ENCODE assay signal across 20 mouse cellular contexts in the genomic region with DNA sequence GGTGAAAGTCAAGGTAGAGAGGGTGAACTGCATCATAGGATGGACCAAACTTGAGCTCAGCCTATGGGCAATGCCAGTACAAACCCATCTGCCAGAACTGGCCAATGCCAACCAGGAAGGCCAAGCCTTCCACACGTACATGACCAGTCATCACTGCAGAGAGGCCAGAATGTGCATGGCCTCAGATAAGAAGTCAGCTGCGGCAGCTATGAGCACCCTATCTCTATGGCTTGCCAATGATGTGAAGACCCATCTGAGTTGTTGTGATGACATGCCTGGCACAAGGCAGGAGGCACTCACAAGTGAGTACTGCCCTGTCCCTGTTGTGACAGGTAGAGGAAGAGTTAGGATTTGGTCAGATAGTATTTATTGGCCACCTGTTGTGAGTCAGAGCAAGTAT.
A peak's percentile ranks its signal among the peaks of the same experiment; 100 is the strongest.
DNase-seq lines count a peak whose midpoint lies in the region; ATAC-seq and TF ChIP-seq lines count a peak whose summit lies in the region.
"Had no signal": no experiment of that assay in that cellular context is flagged by ENCODE, and none has a peak within 500 bp of the region (broad histone marks: within the 10 kb centered on the region; RNA-seq: fewer than 3 reads in every experiment).

No protein-coding gene starts in this region.

- 11% methylated on average over 2 of the region's 2 CpGs for WGBS in liver, embryonic 14.5 days (ENCODE audit: insufficient replicate concordance)
- 92% methylated on average over 2 of the region's 2 CpGs for WGBS in hindbrain, embryonic 12.5 days

- H3K4me3 ChIP-seq in liver, embryonic 14.5 days (ENCODE audit: insufficient read depth in 1 of 2, low read depth in 2 of 2, low read length in 2 of 2): no peak overlapping the region
- no peak overlapping the region for H3K4me3 ChIP-seq in hindbrain, embryonic 12.5 days
- H3K4me3 ChIP-seq: embryonic facial prominence, embryonic 12.5 days; forebrain, embryonic 15.5 days; heart, adult 2 months; heart, embryonic 15.5 days; hindbrain, embryonic 15.5 days had no signal

- no peaks in the 10 kb centered on the region for H3K9me3 ChIP-seq in liver, embryonic 14.5 days (ENCODE audit: control insufficient read depth, low read length)
- H3K9me3 ChIP-seq in hindbrain, embryonic 12.5 days (replicated peaks): no peaks in the 10 kb centered on the region
- H3K9me3 ChIP-seq: embryonic facial prominence, embryonic 12.5 days; forebrain, embryonic 15.5 days; G1E; heart, embryonic 15.5 days; hindbrain, embryonic 15.5 days had no signal

- H3K9ac ChIP-seq in liver, embryonic 14.5 days (replicated peaks): no peak overlapping the region
- H3K9ac ChIP-seq in hindbrain, embryonic 12.5 days: no peak overlapping the region
- H3K9ac ChIP-seq: embryonic facial prominence, embryonic 12.5 days; forebrain, embryonic 15.5 days; heart, embryonic 15.5 days; hindbrain, embryonic 15.5 days had no signal

- peak; percentile 68 for ATAC-seq in liver, embryonic 14.5 days (ENCODE audit: insufficient read depth)
- ATAC-seq in megakaryocyte progenitor cell, adult 5-6 weeks (replicated peaks; ENCODE audit: poor library complexity): peak; percentile 72
- ATAC-seq in hindbrain, embryonic 12.5 days (ENCODE audit: low FRiP score): no peak
- no peak for ATAC-seq in CD4-positive, CD25-positive, alpha-beta regulatory T cell, adult 4 months
- ATAC-seq: forebrain, embryonic 15.5 days had no signal

- TF ChIP-seq CTCF in liver, embryonic 14.5 days (IDR thresholded peaks at IDR 0.05; ENCODE audit: low read depth): no peak

- peaks cover 6 to 9% of the 10 kb centered on the region in 2 experiments; a peak in 3 of 4 replicates for H3K4me1 ChIP-seq in liver, embryonic 14.5 days (replicated peaks; ENCODE audit: control insufficient read depth in 2 of 2, insufficient read depth in 2 of 2, low read length in 1 of 2)
- H3K4me1 ChIP-seq in hindbrain, embryonic 12.5 days: no peaks in the 10 kb centered on the region
- H3K4me1 ChIP-seq: embryonic facial prominence, embryonic 12.5 days; forebrain, embryonic 15.5 days; hindbrain, embryonic 15.5 days had no signal

- H3K27ac ChIP-seq in liver, embryonic 14.5 days: no peak overlapping the region
- no peak overlapping the region for H3K27ac ChIP-seq in hindbrain, embryonic 12.5 days
- H3K27ac ChIP-seq: embryonic facial prominence, embryonic 12.5 days; forebrain, embryonic 15.5 days; heart, adult 2 months; heart, embryonic 15.5 days; hindbrain, embryonic 15.5 days had no signal

- H3K4me2 ChIP-seq in liver, embryonic 14.5 days (ENCODE audit: low read depth): no peak overlapping the region
- no peak overlapping the region for H3K4me2 ChIP-seq in hindbrain, embryonic 12.5 days (replicated peaks)
- H3K4me2 ChIP-seq: embryonic facial prominence, embryonic 12.5 days; forebrain, embryonic 15.5 days; heart, embryonic 11.5 days; heart, embryonic 15.5 days; hindbrain, embryonic 15.5 days had no signal

- no peaks in the 10 kb centered on the region for H3K27me3 ChIP-seq in liver, embryonic 14.5 days (ENCODE audit: control insufficient read depth, insufficient read depth, low read length)
- H3K27me3 ChIP-seq in hindbrain, embryonic 12.5 days: no peaks in the 10 kb centered on the region
- H3K27me3 ChIP-seq: embryonic facial prominence, embryonic 12.5 days; forebrain, embryonic 15.5 days; heart, embryonic 15.5 days; hindbrain, embryonic 15.5 days had no signal

- H3K36me3 ChIP-seq in liver, embryonic 14.5 days (replicated peaks; ENCODE audit: control insufficient read depth, insufficient read depth, low read depth): no peaks in the 10 kb centered on the region
- H3K36me3 ChIP-seq in hindbrain, embryonic 12.5 days: no peaks in the 10 kb centered on the region
- H3K36me3 ChIP-seq: embryonic facial prominence, embryonic 12.5 days; forebrain, embryonic 15.5 days; G1E; heart, embryonic 15.5 days; hindbrain, embryonic 15.5 days had no signal

- DNase-seq in c-Kit-positive CD71-positive TER-119-positive erythroid progenitor cells, embryonic 14.5 days (ENCODE audit: low spot score): peak; percentile 12
- DNase-seq in liver: peak; percentile 29
- no peak for DNase-seq in liver, embryonic 14.5 days (ENCODE audit: low read depth in 3 of 3, low spot score in 3 of 3)
- no peak for DNase-seq in right cerebral cortex, adult 18-20 months
- DNase-seq: adrenal gland, postnatal 10 days; cerebellum, adult 11-12 months; cerebellum, adult 9-10 months; cerebellum, postnatal 25 days; gastrocnemius, postnatal 10 days; heart, adult 2 months; heart, postnatal 14 days had no signal

- TF ChIP-seq EP300 in liver, embryonic 14.5 days (IDR thresholded peaks at IDR 0.05; ENCODE audit: low read depth): peak; percentile 29; the same call in 1 of the 2 replicates

Comparison
In these comparisons a context has a peak if more than half of its experiments do, and no peak if none do; other contexts are left out.
1. DNase-seq: peak in c-Kit-positive CD71-positive TER-119-positive erythroid progenitor cells, embryonic 14.5 days (single experiment) and liver (single experiment); none in liver, embryonic 14.5 days (0 of 3) and right cerebral cortex, adult 18-20 months (single experiment).
2. ATAC-seq: peak in liver, embryonic 14.5 days (single experiment) and megakaryocyte progenitor cell, adult 5-6 weeks (single experiment); none in hindbrain, embryonic 12.5 days (single experiment) and CD4-positive, CD25-positive, alpha-beta regulatory T cell, adult 4 months (single experiment).